Mouse (Mus musculus) G1E (cell line): ENCODE measurements at regions not wholly inside any gene's neighbourhood (a gene's known extent, or its start where the extent isn't known, plus 50 kb on each side); places are given as distances from the start of the nearest gene placed in this dataset.

Experiments
- CTCF ChIP-seq: IDR thresholded peaks from 2 replicates; pipeline ENCODE4 v1.5.1; 2012; ENCODE audit warnings: low read depth, low read length, inconsistent platforms, mixed read lengths
- GATA1 ChIP-seq: IDR thresholded peaks from 2 replicates; pipeline ENCODE4 v1.6.1; 2012; ENCODE audit warnings: borderline replicate concordance, low read length, inconsistent platforms, mixed read lengths
- GATA2 ChIP-seq: IDR thresholded peaks from 2 replicates; pipeline ENCODE4 v1.6.1; 2012; ENCODE audit warnings: low read depth, low read length, inconsistent platforms, borderline replicate concordance
- TAL1 ChIP-seq: conservative IDR thresholded peaks from 2 replicates; pipeline ENCODE4 v1.6.1; 2012; ENCODE audit warnings: low read depth, low read length, inconsistent platforms, mixed read lengths

DNA sequence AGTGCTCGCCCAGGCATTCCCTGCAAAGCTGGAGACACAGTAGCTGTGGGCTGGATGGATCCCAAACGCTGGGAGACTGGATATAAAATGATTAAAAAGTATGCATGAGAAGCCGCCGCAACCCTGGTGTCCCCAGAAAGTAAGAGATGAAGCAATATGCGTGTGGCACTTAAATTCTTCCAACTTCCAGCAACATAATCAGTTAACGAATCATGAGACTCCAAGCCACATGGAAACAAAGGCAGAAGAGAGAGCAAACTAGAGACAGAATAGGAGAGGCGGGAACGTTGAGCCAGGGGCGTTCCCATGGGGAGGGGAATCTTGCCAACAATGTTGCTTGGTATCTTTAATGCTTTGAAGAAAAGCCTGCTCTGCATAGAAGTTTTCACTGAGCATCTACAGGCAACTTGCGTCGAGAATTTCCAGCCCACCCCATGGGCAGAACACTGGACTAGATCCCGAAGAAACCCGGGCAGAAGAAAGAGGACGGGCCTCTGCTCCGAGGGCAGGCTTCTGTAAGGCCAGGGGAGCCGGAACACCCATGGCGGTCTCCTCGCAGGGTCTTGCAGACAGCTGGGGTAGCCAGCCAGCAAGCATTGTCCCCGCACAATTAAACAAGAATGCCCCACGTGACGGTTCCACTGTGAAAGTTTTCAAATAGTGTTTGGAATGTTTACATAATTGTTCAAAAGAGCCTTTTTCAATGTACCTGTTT lies 333.7 kb downstream of the 3100002H09Rik start:
- TF ChIP-seq TAL1 (no peak), CTCF (no peak), GATA1 (no peak), GATA2 (no peak)
